Mouse (Mus musculus) lung, adult 2 months (tissue): Measurements from ENCODE around the gene Pygb.

Experiments used
- CTCF ChIP-seq: fragments of 200-500 bp; IDR thresholded peaks from 2 replicates; pipeline ENCODE4 v1.5.1; 2011; ENCODE audit warnings: mild to moderate bottlenecking, low read length, control low read depth; ENCODE audit not compliant: insufficient read depth
- POLR2A ChIP-seq: fragments of 200-500 bp; IDR thresholded peaks from 2 replicates; pipeline ENCODE4 v1.6.1; 2011; ENCODE audit warnings: low read depth, mild to moderate bottlenecking, control low read depth, low read length, borderline replicate concordance; ENCODE audit errors: extremely low read depth

- TF ChIP-seq CTCF (no peak), POLR2A (no peak)
These were observed 53.3 kb downstream of the Pygb start for GRCm38 (mm10) chr2:150839686-150840471.
